Comparison of ENCODE assay signal across 18 mouse cellular contexts in genomic region chr16:35484526-35485233, GRCm38 (mm10). TPM values are rescaled to one million over a fixed set of nuclear protein-coding genes. Genes with fewer than 3 reads are reported as not detected.
DNase-seq lines count a peak whose midpoint lies in the region; ATAC-seq and TF ChIP-seq lines count a peak whose summit lies in the region.
"Had no signal": no experiment of that assay in that cellular context is flagged by ENCODE, and none has a peak within 500 bp of the region (broad histone marks: within the 10 kb centered on the region; RNA-seq: fewer than 3 reads in every experiment).

No protein-coding gene starts in this region.

- DNase-seq in adrenal gland, adult (ENCODE audit: inconsistent age in 2 of 2, low spot score in 1 of 2) = peak; percentile 54 to 75
- no peak for DNase-seq in adrenal gland, adult 18-20 months (ENCODE audit: low spot score in 2 of 2)
- no peak for DNase-seq in heart, postnatal 36 days
- peak; percentile 64 for DNase-seq in thymus, postnatal 0 days (ENCODE audit: low spot score)
- no peak for DNase-seq in thymus, adult 2 months
- DNase-seq in heart, adult 18-20 months = no peak
- DNase-seq: B cell, adult 2 months; cerebellum, adult 18-20 months; gastrocnemius, postnatal 14 days had no signal

- ATAC-seq in heart, embryonic 16.5 days (replicated peaks; ENCODE audit: extremely low read depth, insufficient read depth, low FRiP score) = peak; percentile 30; the same call in 1 of the 2 replicates
- peak; percentile 72 for ATAC-seq in megakaryocyte progenitor cell, adult 5-6 weeks (replicated peaks; ENCODE audit: poor library complexity)
- ATAC-seq: midbrain, embryonic 13.5 days had no signal

- no peak for TF ChIP-seq POLR2A in thymus, adult 2 months (IDR thresholded peaks at IDR 0.05; ENCODE audit: control insufficient read depth, extremely low read depth, insufficient read depth, low read length, poor library complexity)

- H3K9ac ChIP-seq in heart, embryonic 16.5 days (ENCODE audit: low read length) = no peak overlapping the region
- H3K9ac ChIP-seq: hindbrain, embryonic 15.5 days; kidney, embryonic 15.5 days; limb, embryonic 15.5 days; midbrain, embryonic 13.5 days had no signal

- H3K36me3 ChIP-seq in heart, embryonic 16.5 days (ENCODE audit: control insufficient read depth, insufficient read depth) = no peaks in the 10 kb centered on the region
- H3K36me3 ChIP-seq in thymus, adult 2 months (ENCODE audit: control insufficient read depth, insufficient read depth, low read length) = no peaks in the 10 kb centered on the region
- H3K36me3 ChIP-seq: hindbrain, embryonic 15.5 days; limb, embryonic 15.5 days; midbrain, embryonic 13.5 days had no signal

- peaks cover 18% of the 10 kb centered on the region for H3K4me1 ChIP-seq in heart, embryonic 16.5 days (ENCODE audit: control insufficient read depth, insufficient read depth, low read length)
- H3K4me1 ChIP-seq in thymus, adult 2 months (replicated peaks; ENCODE audit: control insufficient read depth, insufficient read depth, low read length) = peaks cover 15% of the 10 kb centered on the region

- H3K4me3 ChIP-seq in heart, embryonic 16.5 days (ENCODE audit: low read length) = no peak overlapping the region
- no peak overlapping the region for H3K4me3 ChIP-seq in thymus, adult 2 months (ENCODE audit: control insufficient read depth, insufficient read depth, low read length)
- H3K4me3 ChIP-seq: embryonic facial prominence, embryonic 10.5 days; hindbrain, embryonic 15.5 days; kidney, embryonic 15.5 days; left cerebral cortex, adult 2 months; limb, embryonic 15.5 days; midbrain, embryonic 13.5 days had no signal

- intact Hi-C loops in heart, postnatal 36 days (cut with DNase I) = no loop called here

- H3K27me3 ChIP-seq in heart, embryonic 16.5 days (ENCODE audit: control insufficient read depth, insufficient read depth, low read length) = no peaks in the 10 kb centered on the region
- 0 out of 2 replicates have a peak, but pooled peaks cover under 1% of the 10 kb centered on the region for H3K27me3 ChIP-seq in thymus, adult 2 months (ENCODE audit: control insufficient read depth, insufficient read depth, low read length)
- H3K27me3 ChIP-seq: hindbrain, embryonic 15.5 days; kidney, embryonic 15.5 days; limb, embryonic 15.5 days had no signal

- WGBS in heart, embryonic 16.5 days = 77% methylated on average over 8 of the region's 8 CpGs
- 14% methylated on average over 8 of the region's 8 CpGs for WGBS in thymus, adult 2 months

- H3K27ac ChIP-seq in heart, embryonic 16.5 days (ENCODE audit: low read length) = no peak overlapping the region
- no peak overlapping the region for H3K27ac ChIP-seq in thymus, adult 2 months (ENCODE audit: control insufficient read depth, insufficient read depth, low read length)
- H3K27ac ChIP-seq: embryonic facial prominence, embryonic 10.5 days; hindbrain, embryonic 15.5 days; kidney, embryonic 15.5 days; left cerebral cortex, adult 2 months; limb, embryonic 15.5 days; midbrain, embryonic 13.5 days had no signal

- no peak for TF ChIP-seq CTCF in thymus, adult 2 months (IDR thresholded peaks at IDR 0.05; ENCODE audit: borderline replicate concordance, control insufficient read depth, extremely low read depth, insufficient read depth, low read length, poor library complexity)

- H3K4me2 ChIP-seq in heart, embryonic 16.5 days (ENCODE audit: low read depth, low read length) = no peak overlapping the region
- H3K4me2 ChIP-seq: heart, embryonic 11.5 days; hindbrain, embryonic 15.5 days; kidney, embryonic 15.5 days; limb, embryonic 15.5 days; midbrain, embryonic 13.5 days had no signal

- H3K9me3 ChIP-seq in heart, embryonic 16.5 days (replicated peaks; ENCODE audit: control insufficient read depth, low read length) = no peaks in the 10 kb centered on the region
- H3K9me3 ChIP-seq: embryonic facial prominence, embryonic 10.5 days; hindbrain, embryonic 15.5 days; kidney, embryonic 15.5 days; limb, embryonic 15.5 days; midbrain, embryonic 13.5 days had no signal

RNA-seq across cellular contexts. Expression of gene Pdia5, which starts 6.0 kb away (rescaled TPM):
- 10 to 100 TPM; 14.7 to 16.5 TPM for total RNA-seq in adrenal gland, adult 18-20 months (2021)
- polyA plus RNA-seq in heart, embryonic 16.5 days (2015; fragmentation: Nextera tagmentation; extraction: Ambion mirVana) = 26.6 and 26.9 TPM in 2 replicates
- total RNA-seq in heart, postnatal 36 days (2021) = 1 to 10 TPM; 4.7 to 4.8 TPM
- polyA plus RNA-seq in thymus, postnatal 0 days (2015; fragmentation: Nextera tagmentation; extraction: Ambion mirVana) = 5.8 and 6.7 TPM in 2 replicates
- polyA plus RNA-seq in thymus, adult 2 months (2012; rRNA removed) = 2.2 and 2.4 TPM in 2 replicates
- 25.3 and 27.0 TPM in 2 replicates for total RNA-seq in megakaryocyte progenitor cell, adult 5-6 weeks (2015)
- 9.8 and 10.8 TPM in 2 replicates for total RNA-seq in megakaryocyte progenitor cell, adult 5-6 weeks (2017)
- 1 to 10 TPM; 4.6 to 4.9 TPM for total RNA-seq in heart, adult 18-20 months (2021)

RNA-seq across cellular contexts. Expression of gene Sema5b, which starts 56.3 kb away (rescaled TPM):
- total RNA-seq in adrenal gland, adult 18-20 months (2021) = 1 to 10 TPM in 1 of 2 experiments, under 1 TPM in 1; 0.43 to 9.0 TPM
- 1.2 and 3.1 TPM in 2 replicates for polyA plus RNA-seq in heart, embryonic 16.5 days (2015; fragmentation: Nextera tagmentation; extraction: Ambion mirVana)
- 1 to 10 TPM in 1 of 2 experiments, under 1 TPM in 1; 0.83 to 1.7 TPM for total RNA-seq in heart, postnatal 36 days (2021)
- 0.27 and 0.36 TPM in 2 replicates for polyA plus RNA-seq in thymus, postnatal 0 days (2015; fragmentation: Nextera tagmentation; extraction: Ambion mirVana)
- 0.31 and 0.54 TPM in 2 replicates for polyA plus RNA-seq in thymus, adult 2 months (2012; rRNA removed)
- not detected in 2 replicates for total RNA-seq in megakaryocyte progenitor cell, adult 5-6 weeks (2015)
- total RNA-seq in megakaryocyte progenitor cell, adult 5-6 weeks (2017) = not detected in 2 replicates
- 1 to 10 TPM; 3.2 to 3.8 TPM for total RNA-seq in heart, adult 18-20 months (2021)

Comparison
In these comparisons a context has a peak if more than half of its experiments do, and no peak if none do; other contexts are left out.
1. DNase-seq: peak in adrenal gland, adult (2 of 2) and thymus, postnatal 0 days (single experiment); none in adrenal gland, adult 18-20 months (0 of 2), heart, postnatal 36 days (0 of 2), thymus, adult 2 months (single experiment) and heart, adult 18-20 months (0 of 2).